Mouse (Mus musculus) G1E (cell line): ENCODE measurements at regions not wholly inside any gene's neighbourhood (a gene's known extent, or its start where the extent isn't known, plus 50 kb on each side); places are given as distances from the start of the nearest gene placed in this dataset.
"Not testable (repeated sequence)": the region's sequence is repeated elsewhere in the genome, so short reads cannot be mapped to it uniquely, and the experiment has no call there.

Experiments used
- ATAC-seq: 2 replicates; pipeline ENCODE4 v1.8.0; 2016; ENCODE audit warnings: mild to moderate bottlenecking; ENCODE audit not compliant: insufficient number of reproducible peaks, poor library complexity, low FRiP score, severe bottlenecking; ENCODE audit errors: extremely low read depth
- DNase-seq: peaks from one replicate; pipeline ENCODE4 v3.0.0; 2012; ENCODE audit warnings: low spot score
- H3K27me3 ChIP-seq: 2 replicates; pipeline ENCODE4 v1.6.1; 2012; ENCODE audit warnings: mild to moderate bottlenecking, low read length, inconsistent platforms; ENCODE audit not compliant: insufficient read depth
- H3K36me3 ChIP-seq: replicated peaks from 2 replicates; pipeline ENCODE3; 2012; ENCODE audit warnings: mild to moderate bottlenecking, inconsistent platforms
- H3K4me1 ChIP-seq: 2 replicates; pipeline ENCODE4 v1.6.1; 2012; ENCODE audit warnings: low read depth, low read length, inconsistent platforms, mixed read lengths; ENCODE audit not compliant: insufficient read depth
- H3K4me3 ChIP-seq: 2 replicates; pipeline ENCODE4 v1.5.1; 2012; ENCODE audit warnings: low read depth, mild to moderate bottlenecking, inconsistent platforms, low read length, moderate library complexity, mixed read lengths
- H3K9me3 ChIP-seq: replicated peaks from 2 replicates; pipeline ENCODE4 v1.6.1; 2012; ENCODE audit warnings: inconsistent platforms
- CTCF ChIP-seq: IDR thresholded peaks from 2 replicates; pipeline ENCODE4 v1.5.1; 2012; ENCODE audit warnings: low read depth, low read length, inconsistent platforms, mixed read lengths
- GATA1 ChIP-seq: IDR thresholded peaks from 2 replicates; pipeline ENCODE4 v1.6.1; 2012; ENCODE audit warnings: borderline replicate concordance, low read length, inconsistent platforms, mixed read lengths
- GATA2 ChIP-seq: IDR thresholded peaks from 2 replicates; pipeline ENCODE4 v1.6.1; 2012; ENCODE audit warnings: low read depth, low read length, inconsistent platforms, borderline replicate concordance
- POLR2AphosphoS5 ChIP-seq: IDR thresholded peaks from 2 replicates; pipeline ENCODE4 v1.6.1; 2012; ENCODE audit warnings: low read depth, low read length, inconsistent platforms; ENCODE audit not compliant: insufficient replicate concordance
- TAL1 ChIP-seq: conservative IDR thresholded peaks from 2 replicates; pipeline ENCODE4 v1.6.1; 2012; ENCODE audit warnings: low read depth, low read length, inconsistent platforms, mixed read lengths

GRCm38 (mm10) chr3:38263261-38264141 lies 221.1 kb downstream of the Ankrd50 start:
- Histone ChIP-seq H3K36me3 (no peaks in the 10 kb centered on the region), H3K4me1 (no peaks in the 10 kb centered on the region), H3K4me3 (no peak overlapping the region), H3K27me3 (no peaks in the 10 kb centered on the region), H3K9me3 (no peaks in the 10 kb centered on the region)
- TF ChIP-seq TAL1 (no peak), POLR2AphosphoS5 (no peak), CTCF (no peak), GATA2 (no peak), GATA1 (no peak)
- ATAC-seq: no peak
- no peak for DNase-seq

DNA sequence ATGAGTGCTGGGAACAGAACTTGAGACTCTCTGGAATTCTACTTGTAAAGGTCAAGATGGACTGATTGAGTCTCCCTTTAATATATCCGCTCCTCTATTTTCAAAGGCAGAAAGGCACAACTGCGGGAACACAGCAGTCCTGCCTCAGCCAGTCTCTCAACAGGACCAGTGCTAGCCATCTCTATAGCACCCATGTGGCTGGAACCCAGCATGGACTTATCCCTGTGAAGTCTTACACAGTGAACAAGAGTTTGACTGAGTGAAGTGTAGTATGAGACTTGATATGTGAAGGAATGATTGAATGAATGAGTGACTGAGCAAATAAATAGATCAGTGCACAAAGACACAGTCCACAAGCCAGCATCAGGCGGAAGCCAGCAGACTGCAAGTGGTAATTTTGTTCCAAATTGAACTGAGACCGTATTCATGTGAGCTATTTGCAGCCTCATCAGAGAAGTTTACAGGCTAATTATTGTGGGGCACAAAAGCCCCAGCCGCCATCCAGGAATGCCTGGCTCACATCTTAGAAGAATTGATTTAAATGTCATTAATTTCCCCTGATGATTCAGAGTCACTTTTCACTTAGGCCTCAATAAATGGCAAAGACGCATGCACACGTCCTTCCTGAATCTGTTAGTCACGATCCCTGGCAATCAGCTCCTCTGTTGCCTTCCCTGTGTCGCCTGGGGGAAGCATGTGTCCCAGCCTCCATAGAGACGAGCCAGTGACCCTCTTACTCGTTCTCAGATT lies 223.1 kb downstream of the Ankrd50 start:
- no peaks in the 10 kb centered on the region for H3K36me3 ChIP-seq
- H3K27me3 ChIP-seq: no peaks in the 10 kb centered on the region; the same call in 1 of the 2 replicates
- TF ChIP-seq GATA1: no peak
- no peak for ATAC-seq
- no peak overlapping the region for H3K4me3 ChIP-seq
- H3K4me1 ChIP-seq: no peaks in the 10 kb centered on the region
- no peak for DNase-seq
- no peaks in the 10 kb centered on the region for H3K9me3 ChIP-seq

DNA sequence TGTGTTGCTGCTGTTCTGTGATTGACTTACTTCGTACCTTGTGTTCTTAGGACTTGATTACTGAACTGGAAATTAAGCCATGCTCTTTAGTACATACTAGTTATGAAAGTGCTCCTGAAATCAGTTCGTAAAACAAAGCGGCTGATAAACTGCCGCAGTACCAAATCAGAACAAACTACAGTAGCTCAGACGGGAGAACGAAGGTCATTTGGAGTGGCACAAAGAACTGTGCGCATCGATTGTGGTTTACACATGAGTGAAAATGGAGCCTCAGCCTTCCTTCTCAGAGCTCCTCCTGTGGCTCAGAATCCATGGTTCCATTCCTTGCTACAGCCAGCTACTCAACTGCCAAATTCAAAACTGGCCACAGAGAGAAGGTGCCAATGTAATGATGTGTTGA lies 225.4 kb downstream of the Ankrd50 start:
- ATAC-seq, DNase-seq, H3K36me3 ChIP-seq, H3K4me3 ChIP-seq, H3K4me1 ChIP-seq, H3K9me3 ChIP-seq, H3K27me3 ChIP-seq: not testable (repeated sequence)

DNA sequence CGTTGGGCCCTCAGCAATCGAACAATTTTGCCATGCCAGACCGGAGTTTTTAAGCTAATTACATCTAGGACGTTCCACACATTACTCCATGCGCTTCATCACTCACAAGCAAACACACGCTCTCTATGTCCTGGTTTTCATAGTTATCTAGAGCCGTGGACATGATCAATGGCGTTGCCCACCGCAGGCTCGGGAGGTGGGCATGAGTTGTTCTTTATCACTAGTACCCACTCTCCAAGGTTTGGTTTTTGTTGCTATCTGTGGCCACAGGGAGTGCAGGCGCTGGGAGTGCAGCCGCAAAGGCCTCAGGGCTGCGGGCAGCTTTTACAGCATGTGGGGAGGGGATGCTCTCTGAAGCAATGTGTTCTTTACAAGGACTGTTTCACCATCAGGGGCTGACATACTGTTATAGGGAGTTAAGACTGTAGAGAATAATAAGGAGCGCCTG lies 226.8 kb downstream of the Ankrd50 start:
- Histone ChIP-seq H3K4me1 (no peaks in the 10 kb centered on the region), H3K27me3 (no peaks in the 10 kb centered on the region; the same call in 1 of the 2 replicates), H3K4me3 (no peak overlapping the region), H3K9me3 (no peaks in the 10 kb centered on the region), H3K36me3 (no peaks in the 10 kb centered on the region)
- ATAC-seq (no peak), DNase-seq (no peak)
- TF ChIP-seq GATA1 (no peak), TAL1 (no peak), GATA2 (no peak), CTCF (no peak), POLR2AphosphoS5 (no peak)

GRCm38 (mm10) chr3:38257076-38257842 lies 227.4 kb downstream of the Ankrd50 start:
- DNase-seq (no peak), ATAC-seq (no peak)
- no peaks in the 10 kb centered on the region for H3K4me1 ChIP-seq
- H3K36me3 ChIP-seq: no peaks in the 10 kb centered on the region
- no peaks in the 10 kb centered on the region for H3K9me3 ChIP-seq
- H3K27me3 ChIP-seq: no peaks in the 10 kb centered on the region; the same call in 1 of the 2 replicates
- TF ChIP-seq CTCF (no peak), GATA2 (no peak), GATA1 (no peak), TAL1 (no peak), POLR2AphosphoS5 (no peak)
- H3K4me3 ChIP-seq: no peak overlapping the region

- H3K27me3 ChIP-seq: no peaks in the 10 kb centered on the region; the same call in 1 of the 2 replicates
- ATAC-seq (no peak), DNase-seq (no peak)
- H3K4me3 ChIP-seq: no peak overlapping the region
- H3K4me1 ChIP-seq: no peaks in the 10 kb centered on the region
- H3K36me3 ChIP-seq: no peaks in the 10 kb centered on the region
- TF ChIP-seq POLR2AphosphoS5 (no peak), TAL1 (no peak), GATA2 (no peak), GATA1 (no peak), CTCF (no peak)
- no peaks in the 10 kb centered on the region for H3K9me3 ChIP-seq
Observed at GRCm38 (mm10) chr3:38255674-38256073, 229.0 kb downstream of the Ankrd50 start.
